Mouse (Mus musculus): ENCODE results near the gene Tbc1d9. TPM values are rescaled to one million over a fixed set of nuclear protein-coding genes. Genes with fewer than 3 reads are reported as not detected.
"Not testable (repeated sequence)": the region's sequence is repeated elsewhere in the genome, so short reads cannot be mapped to it uniquely, and the experiment has no call there.

Gene Tbc1d9
- polyA plus RNA-seq, 1 experiment from 2014 or later: 20.2 TPM

DNA sequence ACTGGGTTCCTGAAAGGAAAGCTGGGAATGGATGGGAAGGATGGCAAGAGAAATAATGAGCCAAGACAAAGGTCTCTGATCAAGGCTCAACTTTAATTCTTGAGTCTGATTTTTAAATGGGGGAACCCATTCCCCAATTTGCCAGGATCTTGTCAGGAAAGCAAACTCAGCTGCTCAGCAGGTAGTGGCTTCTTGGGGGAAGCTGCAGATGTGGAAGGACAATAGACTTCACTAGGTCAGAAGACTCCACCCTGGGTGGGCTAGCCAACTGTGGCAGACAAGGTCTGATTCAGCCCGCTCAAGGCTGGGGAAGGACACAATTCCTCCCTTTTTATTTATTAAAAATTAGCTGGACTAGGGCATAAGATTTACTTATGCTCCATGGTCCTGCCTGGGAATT, 139.8 kb downstream of the Tbc1d9 start:
- WGBS: 90% methylated on average over 1 of the region's 1 CpGs
- H3K9ac ChIP-seq: no peak overlapping the region
- H3K4me2 ChIP-seq (replicated peaks): no peak overlapping the region
- no peak for ATAC-seq (ENCODE audit: low FRiP score, low read depth)
- H3K36me3 ChIP-seq: no peaks in the 10 kb centered on the region
- H3K9me3 ChIP-seq: no peaks in the 10 kb centered on the region
- H3K4me1 ChIP-seq: no peaks in the 10 kb centered on the region
- H3K4me3 ChIP-seq: no peak overlapping the region
- no peaks in the 10 kb centered on the region for H3K27me3 ChIP-seq (replicated peaks)
- no peak overlapping the region for H3K27ac ChIP-seq

DNA sequence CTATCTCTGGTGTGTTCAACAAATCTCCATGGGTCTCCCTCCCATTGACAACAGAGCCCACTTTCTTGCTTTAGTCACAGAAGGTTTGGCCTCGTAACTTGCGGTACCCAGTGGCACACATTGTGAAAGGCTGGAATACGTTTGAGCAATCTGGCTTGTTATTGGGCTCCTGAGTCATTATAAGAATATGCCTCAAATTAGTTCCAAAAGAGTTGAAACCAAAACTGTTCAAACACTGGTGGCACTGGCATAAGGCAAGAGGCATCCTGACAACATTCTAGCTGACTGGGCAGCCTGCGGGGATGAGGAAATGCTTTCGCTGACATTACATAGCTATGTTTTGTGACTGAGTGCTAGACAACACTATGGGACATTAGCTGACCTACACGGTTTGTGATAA, 144.7 kb downstream of the Tbc1d9 start:
- H3K36me3 ChIP-seq: peaks cover 9% of the 10 kb centered on the region; the same call in 1 of the 2 replicates
- WGBS: 93% methylated on average over 6 of the region's 6 CpGs
- H3K27ac ChIP-seq: no peak overlapping the region
- ATAC-seq (ENCODE audit: low FRiP score, low read depth): no peak
- no peaks in the 10 kb centered on the region for H3K4me1 ChIP-seq
- no peak overlapping the region for H3K9ac ChIP-seq
- no peaks in the 10 kb centered on the region for H3K9me3 ChIP-seq
- no peaks in the 10 kb centered on the region for H3K27me3 ChIP-seq (replicated peaks)
- no peak overlapping the region for H3K4me2 ChIP-seq (replicated peaks)
- no peak overlapping the region for H3K4me3 ChIP-seq

DNA sequence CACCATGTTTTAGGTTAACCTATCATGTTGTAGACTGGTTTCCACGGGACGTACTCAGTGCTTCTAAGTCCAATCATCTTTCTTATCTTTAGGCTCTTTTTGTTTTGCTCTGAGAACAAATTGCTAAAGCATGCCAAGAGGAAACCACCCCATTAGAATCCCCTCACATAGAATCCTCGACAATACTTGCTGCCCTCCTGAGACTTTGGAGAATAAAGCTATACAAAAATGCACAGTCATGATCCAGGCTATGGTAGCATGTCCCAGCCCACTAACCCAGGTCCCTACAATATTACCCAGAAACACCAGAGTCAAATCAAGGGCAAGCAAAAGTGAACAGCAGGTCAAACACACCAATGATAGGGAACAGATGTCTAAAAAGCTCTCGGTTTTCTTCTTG, 149.9 kb downstream of the Tbc1d9 start:
- not testable (repeated sequence) for H3K4me1 ChIP-seq; H3K9ac ChIP-seq; H3K27ac ChIP-seq; H3K9me3 ChIP-seq; ATAC-seq (ENCODE audit: low FRiP score, low read depth); H3K4me2 ChIP-seq (replicated peaks); H3K27me3 ChIP-seq (replicated peaks); H3K4me3 ChIP-seq
- 89% methylated on average over 4 of the region's 4 CpGs for WGBS
- peaks cover 37% of the 10 kb centered on the region for H3K36me3 ChIP-seq

DNA sequence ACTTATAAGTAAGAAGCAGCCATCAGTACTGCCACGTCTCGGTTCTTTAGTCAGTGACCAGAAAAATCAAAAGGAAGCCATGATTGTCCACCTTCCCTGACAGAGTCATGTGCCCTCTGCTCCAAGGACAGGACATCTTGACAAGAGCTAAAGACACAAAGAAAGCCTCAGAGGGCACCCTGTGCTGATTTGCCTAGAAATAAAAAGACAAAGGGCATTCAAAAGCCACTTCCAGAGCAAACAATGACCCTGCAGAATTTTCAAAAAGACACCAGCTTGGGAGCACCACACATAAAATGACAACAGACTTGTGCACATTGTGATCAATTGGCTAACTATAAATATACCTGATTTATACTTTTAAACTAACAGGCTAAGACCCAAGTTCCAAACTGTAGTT, 150.5 kb downstream of the Tbc1d9 start:
- peaks cover 42% of the 10 kb centered on the region for H3K36me3 ChIP-seq
- no peak overlapping the region for H3K4me3 ChIP-seq
- no peak overlapping the region for H3K4me2 ChIP-seq (replicated peaks)
- H3K9me3 ChIP-seq: no peaks in the 10 kb centered on the region
- no peak overlapping the region for H3K9ac ChIP-seq
- no peaks in the 10 kb centered on the region for H3K27me3 ChIP-seq (replicated peaks)
- H3K4me1 ChIP-seq: no peaks in the 10 kb centered on the region
- ATAC-seq (ENCODE audit: low FRiP score, low read depth): no peak
- no peak overlapping the region for H3K27ac ChIP-seq
- 84% methylated on average over 2 of the region's 2 CpGs for WGBS

DNA sequence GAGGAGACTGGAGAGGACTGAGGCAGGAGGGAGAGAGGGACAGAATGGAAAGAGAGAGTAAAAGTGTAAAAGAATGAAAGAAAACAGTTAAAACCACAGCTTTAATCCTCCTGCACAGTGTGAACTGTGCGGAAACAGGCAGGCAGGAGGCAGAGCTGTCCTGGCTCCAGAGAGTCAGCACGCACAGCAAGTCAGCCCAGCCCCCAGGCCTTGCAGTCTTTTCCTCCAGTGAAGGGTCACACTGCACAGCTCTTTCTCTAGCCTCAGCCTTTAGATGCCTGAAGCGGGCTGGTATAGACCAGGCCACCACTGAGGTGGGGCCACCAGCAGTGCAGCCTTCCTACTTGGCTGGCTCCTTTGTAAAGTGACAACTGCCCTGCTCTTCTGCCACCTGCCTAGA, 155.4 kb downstream of the Tbc1d9 start:
- no peaks in the 10 kb centered on the region for H3K4me1 ChIP-seq
- H3K4me2 ChIP-seq (replicated peaks): no peak overlapping the region
- peaks cover 47% of the 10 kb centered on the region for H3K36me3 ChIP-seq
- H3K4me3 ChIP-seq: no peak overlapping the region
- H3K9me3 ChIP-seq: no peaks in the 10 kb centered on the region
- H3K27me3 ChIP-seq (replicated peaks): no peaks in the 10 kb centered on the region
- no peak overlapping the region for H3K9ac ChIP-seq
- H3K27ac ChIP-seq: no peak overlapping the region
- no peak for ATAC-seq (ENCODE audit: low FRiP score, low read depth)
- 78% methylated on average over 3 of the region's 3 CpGs for WGBS

GRCm38 (mm10) chr8:83322374-83322773, 157.2 kb downstream of the Tbc1d9 start:
- Histone ChIP-seq H3K36me3 (peaks cover 31% of the 10 kb centered on the region), H3K9me3 (no peaks in the 10 kb centered on the region), H3K27ac (no peak overlapping the region), H3K4me1 (no peaks in the 10 kb centered on the region), H3K4me3 (no peak overlapping the region), H3K27me3 (replicated peaks) (no peaks in the 10 kb centered on the region), H3K4me2 (replicated peaks) (no peak overlapping the region), H3K9ac (no peak overlapping the region)
- 93% methylated on average over 6 of the region's 6 CpGs for WGBS
- no peak for ATAC-seq (ENCODE audit: low FRiP score, low read depth)

Other genes starting within 250 kb of the Tbc1d9 start
- gene Gm10645, start 818 bp downstream of the Tbc1d9 start, polyA plus RNA-seq (2016; fragmentation: Nextera tagmentation; extraction: Ambion mirVana): 8.1 and 9.2 TPM in 2 replicates
- 0.15 TPM in 2 replicates for gene Ucp1, start 125.0 kb downstream of the Tbc1d9 start, polyA plus RNA-seq (2016; fragmentation: Nextera tagmentation; extraction: Ambion mirVana)
- 23.3 and 24.4 TPM in 2 replicates for gene Elmod2, start 167.1 kb downstream of the Tbc1d9 start, polyA plus RNA-seq (2016; fragmentation: Nextera tagmentation; extraction: Ambion mirVana)
- gene Mgat4d, start 183.1 kb downstream of the Tbc1d9 start, polyA plus RNA-seq (2016; fragmentation: Nextera tagmentation; extraction: Ambion mirVana): not detected in 2 replicates
- gene Clgn, start 224.5 kb downstream of the Tbc1d9 start, polyA plus RNA-seq (2016; fragmentation: Nextera tagmentation; extraction: Ambion mirVana): 7.0 and 8.0 TPM in 2 replicates

Measured in neural tube, embryonic 12.5 days (tissue).